Mouse (Mus musculus): ENCODE results near the gene 6430571L13Rik. TPM values are rescaled to one million over a fixed set of nuclear protein-coding genes. Genes with fewer than 3 reads are reported as not detected.

Gene 6430571L13Rik
- polyA plus RNA-seq, 1 experiment from 2014 or later: 11.4 TPM

- Histone ChIP-seq H3K9me3 (ENCODE audit: control insufficient read depth, low read length) (no peaks in the 10 kb centered on the region), H3K4me2 (ENCODE audit: low read length) (peak overlapping the region; percentile 88), H3K36me3 (ENCODE audit: control insufficient read depth, insufficient read depth, low read length) (no peaks in the 10 kb centered on the region), H3K27me3 (replicated peaks; ENCODE audit: control insufficient read depth, insufficient read depth, low read length) (no peaks in the 10 kb centered on the region), H3K9ac (ENCODE audit: low read depth, low read length) (peak overlapping the region; percentile 85), H3K4me3 (ENCODE audit: low read length) (peak overlapping the region; percentile 80), H3K27ac (ENCODE audit: low read depth, low read length) (peak overlapping the region; percentile 36), H3K4me1 (ENCODE audit: control insufficient read depth, insufficient read depth, low read depth, low read length) (peaks cover 34% of the 10 kb centered on the region)
- ATAC-seq: no peak
- WGBS: 46% methylated on average over 12 of the region's 12 CpGs
Measured at GRCm38 (mm10) chr9:107340911-107341645, 676 bp downstream of the 6430571L13Rik start.

GRCm38 (mm10) chr9:107342201-107342709 is 1.9 kb downstream of the 6430571L13Rik start:
- 90% methylated on average over 11 of the region's 11 CpGs for WGBS
- H3K4me3 ChIP-seq (ENCODE audit: low read length): no peak overlapping the region
- no peaks in the 10 kb centered on the region for H3K9me3 ChIP-seq (ENCODE audit: control insufficient read depth, low read length)
- ATAC-seq: no peak
- H3K4me1 ChIP-seq (ENCODE audit: control insufficient read depth, insufficient read depth, low read depth, low read length): peaks cover 33% of the 10 kb centered on the region
- no peak overlapping the region for H3K4me2 ChIP-seq (ENCODE audit: low read length)
- H3K9ac ChIP-seq (ENCODE audit: low read depth, low read length): no peak overlapping the region
- no peaks in the 10 kb centered on the region for H3K27me3 ChIP-seq (replicated peaks; ENCODE audit: control insufficient read depth, insufficient read depth, low read length)
- no peaks in the 10 kb centered on the region for H3K36me3 ChIP-seq (ENCODE audit: control insufficient read depth, insufficient read depth, low read length)
- no peak overlapping the region for H3K27ac ChIP-seq (ENCODE audit: low read depth, low read length)

- H3K4me3 ChIP-seq (ENCODE audit: low read length): no peak overlapping the region
- WGBS: 69% methylated on average over 8 of the region's 8 CpGs
- no peak overlapping the region; the same call in 1 of the 2 replicates for H3K27ac ChIP-seq (ENCODE audit: low read depth, low read length)
- no peaks in the 10 kb centered on the region for H3K27me3 ChIP-seq (replicated peaks; ENCODE audit: control insufficient read depth, insufficient read depth, low read length)
- H3K36me3 ChIP-seq (ENCODE audit: control insufficient read depth, insufficient read depth, low read length): no peaks in the 10 kb centered on the region
- H3K4me2 ChIP-seq (ENCODE audit: low read length): no peak overlapping the region
- peaks cover 28% of the 10 kb centered on the region for H3K4me1 ChIP-seq (ENCODE audit: control insufficient read depth, insufficient read depth, low read depth, low read length)
- ATAC-seq: no peak
- no peak overlapping the region for H3K9ac ChIP-seq (ENCODE audit: low read depth, low read length)
- no peaks in the 10 kb centered on the region for H3K9me3 ChIP-seq (ENCODE audit: control insufficient read depth, low read length)
Measured at GRCm38 (mm10) chr9:107343146-107343943, 2.9 kb downstream of the 6430571L13Rik start.

GRCm38 (mm10) chr9:107344027-107344426 is 3.6 kb downstream of the 6430571L13Rik start:
- WGBS: 74% methylated on average over 6 of the region's 6 CpGs
- Histone ChIP-seq H3K36me3 (ENCODE audit: control insufficient read depth, insufficient read depth, low read length) (no peaks in the 10 kb centered on the region), H3K9me3 (ENCODE audit: control insufficient read depth, low read length) (no peaks in the 10 kb centered on the region), H3K4me1 (ENCODE audit: control insufficient read depth, insufficient read depth, low read depth, low read length) (peaks cover 22% of the 10 kb centered on the region), H3K4me2 (ENCODE audit: low read length) (no peak overlapping the region), H3K27me3 (replicated peaks; ENCODE audit: control insufficient read depth, insufficient read depth, low read length) (no peaks in the 10 kb centered on the region), H3K9ac (ENCODE audit: low read depth, low read length) (no peak overlapping the region), H3K27ac (ENCODE audit: low read depth, low read length) (peak overlapping the region; percentile 13; the same call in 1 of the 2 replicates), H3K4me3 (ENCODE audit: low read length) (no peak overlapping the region)
- no peak for ATAC-seq

GRCm38 (mm10) chr9:107346081-107346480 is 5.7 kb downstream of the 6430571L13Rik start:
- ATAC-seq: no peak
- Histone ChIP-seq H3K9ac (ENCODE audit: low read depth, low read length) (no peak overlapping the region), H3K4me2 (ENCODE audit: low read length) (no peak overlapping the region), H3K36me3 (ENCODE audit: control insufficient read depth, insufficient read depth, low read length) (no peaks in the 10 kb centered on the region), H3K27me3 (replicated peaks; ENCODE audit: control insufficient read depth, insufficient read depth, low read length) (no peaks in the 10 kb centered on the region), H3K27ac (ENCODE audit: low read depth, low read length) (no peak overlapping the region), H3K4me1 (ENCODE audit: control insufficient read depth, insufficient read depth, low read depth, low read length) (peaks cover 11% of the 10 kb centered on the region), H3K4me3 (ENCODE audit: low read length) (no peak overlapping the region), H3K9me3 (ENCODE audit: control insufficient read depth, low read length) (no peaks in the 10 kb centered on the region)
- WGBS: 94% methylated on average over 8 of the region's 8 CpGs

- no peak for ATAC-seq
- Histone ChIP-seq H3K4me3 (ENCODE audit: low read length) (no peak overlapping the region), H3K27me3 (replicated peaks; ENCODE audit: control insufficient read depth, insufficient read depth, low read length) (no peaks in the 10 kb centered on the region), H3K36me3 (ENCODE audit: control insufficient read depth, insufficient read depth, low read length) (no peaks in the 10 kb centered on the region), H3K4me1 (ENCODE audit: control insufficient read depth, insufficient read depth, low read depth, low read length) (peaks cover 5% of the 10 kb centered on the region; the same call in 1 of the 2 replicates), H3K4me2 (ENCODE audit: low read length) (no peak overlapping the region), H3K9me3 (ENCODE audit: control insufficient read depth, low read length) (no peaks in the 10 kb centered on the region), H3K9ac (ENCODE audit: low read depth, low read length) (no peak overlapping the region), H3K27ac (ENCODE audit: low read depth, low read length) (no peak overlapping the region)
- 71% methylated on average over 9 of the region's 9 CpGs for WGBS
Measured at GRCm38 (mm10) chr9:107347586-107348183, 7.3 kb downstream of the 6430571L13Rik start.

GRCm38 (mm10) chr9:107349321-107349720 is 8.9 kb downstream of the 6430571L13Rik start:
- H3K4me1 ChIP-seq (ENCODE audit: control insufficient read depth, insufficient read depth, low read depth, low read length): peaks cover under 1% of the 10 kb centered on the region; the same call in 1 of the 2 replicates
- no peak for ATAC-seq
- no peak overlapping the region for H3K9ac ChIP-seq (ENCODE audit: low read depth, low read length)
- no peaks in the 10 kb centered on the region for H3K36me3 ChIP-seq (ENCODE audit: control insufficient read depth, insufficient read depth, low read length)
- H3K27ac ChIP-seq (ENCODE audit: low read depth, low read length): no peak overlapping the region
- no peak overlapping the region for H3K4me3 ChIP-seq (ENCODE audit: low read length)
- 68% methylated on average over 7 of the region's 7 CpGs for WGBS
- H3K27me3 ChIP-seq (replicated peaks; ENCODE audit: control insufficient read depth, insufficient read depth, low read length): no peaks in the 10 kb centered on the region
- no peak overlapping the region for H3K4me2 ChIP-seq (ENCODE audit: low read length)
- H3K9me3 ChIP-seq (ENCODE audit: control insufficient read depth, low read length): no peaks in the 10 kb centered on the region

GRCm38 (mm10) chr9:107354826-107355225 is 14.4 kb downstream of the 6430571L13Rik start:
- Histone ChIP-seq H3K4me1 (ENCODE audit: control insufficient read depth, insufficient read depth, low read depth, low read length) (no peaks in the 10 kb centered on the region), H3K27me3 (replicated peaks; ENCODE audit: control insufficient read depth, insufficient read depth, low read length) (no peaks in the 10 kb centered on the region; the same call in 1 of the 2 replicates), H3K9me3 (ENCODE audit: control insufficient read depth, low read length) (no peaks in the 10 kb centered on the region), H3K36me3 (ENCODE audit: control insufficient read depth, insufficient read depth, low read length) (no peaks in the 10 kb centered on the region), H3K4me2 (ENCODE audit: low read length) (no peak overlapping the region), H3K4me3 (ENCODE audit: low read length) (no peak overlapping the region), H3K9ac (ENCODE audit: low read depth, low read length) (no peak overlapping the region; the same call in 1 of the 2 replicates), H3K27ac (ENCODE audit: low read depth, low read length) (no peak overlapping the region)
- ATAC-seq: no peak
- WGBS: 75% methylated on average over 1 of the region's 1 CpGs
